Mouse (Mus musculus) small intestine, adult 2 months (tissue): ENCODE measurements around the gene Syp. TPM values are rescaled to one million over a fixed set of nuclear protein-coding genes. Genes with fewer than 3 reads are reported as not detected.

Experiments
- H3K27ac ChIP-seq: fragments of 200-500 bp; 2 replicates; pipeline ENCODE4 v1.5.1; 2012; ENCODE audit warnings: low read depth, low read length, control low read depth, inconsistent platforms; ENCODE audit not compliant: insufficient read depth
- H3K27me3 ChIP-seq: fragments of 200-500 bp; 2 replicates; pipeline ENCODE4 v1.6.1; 2012; ENCODE audit warnings: mild to moderate bottlenecking, moderate library complexity, low read length, inconsistent platforms; ENCODE audit not compliant: control insufficient read depth, insufficient read depth
- H3K36me3 ChIP-seq: fragments of 200-500 bp; 2 replicates; pipeline ENCODE4 v1.6.1; 2012; ENCODE audit warnings: mild to moderate bottlenecking, low read length, control low read depth, inconsistent platforms; ENCODE audit not compliant: control insufficient read depth, insufficient read depth
- H3K4me1 ChIP-seq: fragments of 200-500 bp; 2 replicates; pipeline ENCODE4 v1.6.1; 2012; ENCODE audit warnings: low read length, inconsistent platforms, mixed read lengths; ENCODE audit not compliant: control insufficient read depth, insufficient read depth, insufficient read length
- H3K4me3 ChIP-seq: fragments of 200-500 bp; 2 replicates; pipeline ENCODE4 v1.5.1; 2012; ENCODE audit warnings: low read depth, mild to moderate bottlenecking, control low read depth, inconsistent platforms, low read length, moderate library complexity
- CTCF ChIP-seq: fragments of 200-500 bp; IDR thresholded peaks from 2 replicates; pipeline ENCODE4 v1.5.1; 2012; ENCODE audit warnings: low read depth, mild to moderate bottlenecking, control low read depth, inconsistent platforms, low read length, moderate library complexity, mixed read lengths; ENCODE audit not compliant: insufficient replicate concordance, insufficient read length; ENCODE audit errors: extremely low read depth
- POLR2A ChIP-seq: fragments of 200-500 bp; IDR thresholded peaks from 2 replicates; pipeline ENCODE4 v1.6.1; 2012; ENCODE audit warnings: low read depth, mild to moderate bottlenecking, control low read depth, inconsistent platforms, low read length, moderate library complexity
- WGBS: fragments of 180-500 bp; shearing (Covaris S2); methylation state at CpG from one replicate; pipeline ENCODE4 v1.1.7; 2018; 5-methylcytosine and 5-hydroxymethylcytosine counted together
- polyA plus RNA-seq: library from polyadenylated mRNA; depleted of rRNA; stranded (reverse); fragments of >200 nt; gene quantifications from 2 replicates; pipeline ENCODE4 v1.2.3, GENCODE M21; 2012

Syp gene
- polyA plus RNA-seq, 1 experiment = 3.2 TPM

GRCm38 (mm10) chrX:7674284-7675000 lies 36.2 kb downstream of the Syp start:
- peak; percentile 16; the same call in 1 of the 2 replicates for TF ChIP-seq POLR2A
- TF ChIP-seq CTCF = no peak
- Histone ChIP-seq H3K36me3 (no peaks in the 10 kb centered on the region), H3K27me3 (no peaks in the 10 kb centered on the region), H3K27ac (peak overlapping the region; percentile 80), H3K4me1 (peaks cover 4% of the 10 kb centered on the region; the same call in 1 of the 2 replicates), H3K4me3 (peak overlapping the region; percentile 58)
- WGBS = 26% methylated on average over 28 of the region's 28 CpGs

GRCm38 (mm10) chrX:7675001-7675380 lies 36.7 kb downstream of the Syp start:
- 20% methylated on average over 10 of the region's 10 CpGs for WGBS
- H3K4me3 ChIP-seq = peak overlapping the region; percentile 58
- no peaks in the 10 kb centered on the region for H3K36me3 ChIP-seq
- TF ChIP-seq POLR2A = no peak
- TF ChIP-seq CTCF = no peak
- H3K27me3 ChIP-seq = no peaks in the 10 kb centered on the region
- H3K4me1 ChIP-seq = peaks cover 4% of the 10 kb centered on the region; the same call in 1 of the 2 replicates
- H3K27ac ChIP-seq = no peak overlapping the region

- H3K36me3 ChIP-seq = no peaks in the 10 kb centered on the region
- no peaks in the 10 kb centered on the region for H3K4me1 ChIP-seq
- no peaks in the 10 kb centered on the region for H3K27me3 ChIP-seq
- H3K4me3 ChIP-seq = no peak overlapping the region
- 37% methylated on average over 3 of the region's 3 CpGs for WGBS
- TF ChIP-seq POLR2A (no peak), CTCF (no peak)
- H3K27ac ChIP-seq = no peak overlapping the region
Measured at GRCm38 (mm10) chrX:7678986-7679385, 40.7 kb downstream of the Syp start.

GRCm38 (mm10) chrX:7679405-7680056 lies 41.3 kb downstream of the Syp start:
- Histone ChIP-seq H3K27me3 (no peaks in the 10 kb centered on the region), H3K36me3 (no peaks in the 10 kb centered on the region), H3K4me1 (no peaks in the 10 kb centered on the region), H3K27ac (peak overlapping the region; percentile 32; the same call in 1 of the 2 replicates), H3K4me3 (peak overlapping the region; percentile 64)
- TF ChIP-seq CTCF = peak; percentile 76
- TF ChIP-seq POLR2A = no peak
- WGBS = 12% methylated on average over 27 of the region's 27 CpGs

- Histone ChIP-seq H3K4me3 (peak overlapping the region; percentile 64), H3K4me1 (no peaks in the 10 kb centered on the region), H3K27ac (no peak overlapping the region), H3K36me3 (no peaks in the 10 kb centered on the region), H3K27me3 (no peaks in the 10 kb centered on the region)
- TF ChIP-seq CTCF (no peak), POLR2A (no peak)
- WGBS = 12% methylated on average over 12 of the region's 12 CpGs
Measured at GRCm38 (mm10) chrX:7680057-7680412, 41.8 kb downstream of the Syp start.

- no peak within 1 kb of the TSS for H3K27ac ChIP-seq
- WGBS = 58% methylated on average over 14 of the region's 14 CpGs
- no peaks in the 10 kb centered on the region for H3K36me3 ChIP-seq
- TF ChIP-seq CTCF (no peak), POLR2A (no peak)
- no peaks in the 10 kb centered on the region for H3K27me3 ChIP-seq
- H3K4me1 ChIP-seq = no peaks in the 10 kb centered on the region
- peak within 1 kb of the TSS; percentile 64 for H3K4me3 ChIP-seq
Measured at GRCm38 (mm10) chrX:7680864-7681263, 42.6 kb downstream of the Syp start, which contains the start of gene Magix. Magix (minus strand) TSS chrX:7681251.

- no peak for TF ChIP-seq POLR2A
- no peak for TF ChIP-seq CTCF
- no peaks in the 10 kb centered on the region for H3K36me3 ChIP-seq
- no peak overlapping the region for H3K4me3 ChIP-seq
- no peaks in the 10 kb centered on the region for H3K4me1 ChIP-seq
- no peak overlapping the region for H3K27ac ChIP-seq
- WGBS = 96% methylated on average over 2 of the region's 2 CpGs
- no peaks in the 10 kb centered on the region for H3K27me3 ChIP-seq
Measured at GRCm38 (mm10) chrX:7688321-7688720, 50.0 kb downstream of the Syp start.
